Mouse (Mus musculus) liver, embryonic 16.5 days (tissue): ENCODE results near the gene Serpinb13. TPM values are rescaled to one million over a fixed set of nuclear protein-coding genes. Genes with fewer than 3 reads are reported as not detected.
"Not testable (repeated sequence)": the region's sequence is repeated elsewhere in the genome, so short reads cannot be mapped to it uniquely, and the experiment has no call there.

Source experiments
- ATAC-seq: fragments of 200-750 bp; cut with Nextera tagmentation; 2 replicates; pipeline ENCODE4 v1.8.0; 2017; ENCODE audit warnings: low read depth, mild to moderate bottlenecking, moderate number of reproducible peaks, moderate library complexity
- H3K27ac ChIP-seq: fragments of 300-500 bp; sonication (generic); 2 replicates; pipeline ENCODE4 v1.5.1; 2014; ENCODE audit warnings: mild to moderate bottlenecking, low read length
- H3K27me3 ChIP-seq: fragments of 300-500 bp; sonication (generic); 2 replicates; pipeline ENCODE4 v1.6.1; 2014; ENCODE audit warnings: low read depth, low read length, mixed read lengths; ENCODE audit not compliant: control insufficient read depth, insufficient read depth
- H3K36me3 ChIP-seq: fragments of 300-500 bp; sonication (generic); 2 replicates; pipeline ENCODE4 v1.6.1; 2014; ENCODE audit warnings: mild to moderate bottlenecking; ENCODE audit not compliant: control insufficient read depth, insufficient read depth
- H3K4me1 ChIP-seq: fragments of 300-500 bp; sonication (generic); 2 replicates; pipeline ENCODE4 v1.6.1; 2014; ENCODE audit warnings: low read depth, low read length, mixed read lengths; ENCODE audit not compliant: control insufficient read depth
- H3K4me2 ChIP-seq: fragments of 300-500 bp; sonication (generic); 2 replicates; pipeline ENCODE4 v1.6.1; 2014; ENCODE audit warnings: low read depth, low read length, mixed read lengths
- H3K4me3 ChIP-seq: fragments of 300-500 bp; sonication (generic); 2 replicates; pipeline ENCODE4 v1.5.1; 2014; ENCODE audit warnings: low read depth, mild to moderate bottlenecking, low read length
- H3K9ac ChIP-seq: fragments of 300-500 bp; sonication (generic); 2 replicates; pipeline ENCODE4 v1.6.1; 2014; ENCODE audit warnings: low read depth, low read length
- H3K9me3 ChIP-seq: fragments of 300-500 bp; sonication (generic); replicated peaks from 2 replicates; pipeline ENCODE4 v1.6.1; 2016; ENCODE audit warnings: low read length; ENCODE audit not compliant: control insufficient read depth
- WGBS: fragments of 180-500 bp; shearing (Covaris S2); extraction: QIAGEN DNeasy Blood & Tissue Kit; methylation state at CpG from one replicate; pipeline ENCODE4 v1.1.7; 2014; ENCODE audit not compliant: insufficient replicate concordance; 5-methylcytosine and 5-hydroxymethylcytosine counted together
- polyA plus RNA-seq: library from polyadenylated mRNA; unstranded; fragments of >200 nt; fragmentation: Nextera tagmentation; extraction: Ambion mirVana; gene quantifications from 2 replicates; pipeline ENCODE4 v1.2.1, GENCODE M21; 2015

The Serpinb13 gene
- polyA plus RNA-seq, 1 experiment from 2014 or later = not detected

DNA sequence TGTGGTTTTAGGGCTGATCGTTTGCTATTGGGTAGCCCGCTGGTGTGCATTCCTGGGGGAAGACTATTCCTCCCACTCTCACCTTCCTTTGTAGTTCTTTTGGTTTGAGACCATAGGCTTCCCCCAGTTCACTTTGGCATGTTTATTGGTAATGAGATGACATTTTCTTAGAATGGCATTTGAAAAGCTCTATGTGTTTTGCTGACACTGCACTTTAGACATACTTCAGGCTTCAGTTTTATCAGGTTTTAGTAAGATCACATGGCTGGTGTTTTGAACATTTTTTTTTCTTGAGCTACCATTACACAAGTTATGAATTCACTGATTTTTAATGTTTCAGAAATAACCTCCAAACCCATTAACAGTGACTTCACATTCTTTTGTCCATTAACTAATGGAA is 21.0 kb downstream of the Serpinb13 start:
- no peaks in the 10 kb centered on the region for H3K9me3 ChIP-seq
- no peaks in the 10 kb centered on the region for H3K4me1 ChIP-seq
- H3K27me3 ChIP-seq = no peaks in the 10 kb centered on the region
- no peak overlapping the region for H3K9ac ChIP-seq
- H3K4me2 ChIP-seq = no peak overlapping the region
- WGBS = 76% methylated on average over 2 of the region's 2 CpGs
- ATAC-seq = no peak
- no peak overlapping the region for H3K4me3 ChIP-seq
- no peak overlapping the region for H3K27ac ChIP-seq
- no peaks in the 10 kb centered on the region for H3K36me3 ChIP-seq

DNA sequence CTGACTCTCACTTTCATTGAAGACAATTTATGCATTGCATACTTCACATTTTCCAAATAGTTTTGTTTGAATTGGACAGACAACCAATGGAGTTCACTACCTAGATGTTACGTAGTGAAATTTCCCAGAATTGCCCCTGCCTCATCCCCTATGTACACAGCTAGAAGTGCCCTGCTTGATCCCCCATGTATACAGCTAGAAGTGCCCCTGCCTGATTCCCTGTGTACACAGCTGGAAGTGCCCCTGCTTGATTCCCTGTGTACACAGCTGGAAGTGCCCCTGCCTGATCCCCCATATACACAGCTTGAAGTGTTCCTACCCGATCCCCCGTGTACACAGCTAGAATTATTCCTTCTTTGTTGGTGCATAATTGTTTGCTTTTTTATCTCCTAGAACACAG is 25.5 kb downstream of the Serpinb13 start:
- ATAC-seq = no peak
- Histone ChIP-seq H3K4me3 (no peak overlapping the region), H3K27ac (no peak overlapping the region), H3K9me3 (no peaks in the 10 kb centered on the region), H3K27me3 (no peaks in the 10 kb centered on the region), H3K4me1 (no peaks in the 10 kb centered on the region), H3K36me3 (no peaks in the 10 kb centered on the region), H3K4me2 (no peak overlapping the region), H3K9ac (no peak overlapping the region)
- WGBS = 67% methylated on average over 3 of the region's 3 CpGs

GRCm38 (mm10) chr1:107014530-107014929 is 33.7 kb downstream of the Serpinb13 start:
- Histone ChIP-seq H3K36me3 (no peaks in the 10 kb centered on the region), H3K9ac (no peak overlapping the region), H3K4me2 (no peak overlapping the region), H3K27ac (no peak overlapping the region), H3K4me1 (no peaks in the 10 kb centered on the region), H3K27me3 (no peaks in the 10 kb centered on the region), H3K9me3 (no peaks in the 10 kb centered on the region), H3K4me3 (no peak overlapping the region)
- 45% methylated on average over 2 of the region's 2 CpGs for WGBS
- ATAC-seq = no peak

DNA sequence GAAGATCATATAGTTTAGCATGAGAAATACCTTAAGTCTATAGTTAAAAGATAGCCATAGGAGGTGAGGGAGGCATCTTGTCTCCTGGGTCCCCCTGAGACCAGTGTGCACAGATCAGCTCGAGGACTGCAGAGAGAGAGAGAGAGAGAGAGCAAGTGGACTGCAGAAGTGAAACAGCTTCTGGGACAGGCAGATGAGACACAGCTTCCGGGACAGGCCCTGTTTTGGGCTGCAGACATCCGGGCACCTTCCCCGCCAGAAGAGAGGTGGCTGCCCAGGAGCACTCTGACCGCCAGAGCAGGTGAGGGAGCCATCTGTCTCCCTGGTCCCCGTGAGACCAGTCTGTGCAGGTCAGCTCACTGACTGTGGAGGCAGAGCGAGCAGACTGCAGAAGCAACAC is 34.4 kb downstream of the Serpinb13 start:
- Histone ChIP-seq H3K9me3 (no peaks in the 10 kb centered on the region), H3K27me3 (no peaks in the 10 kb centered on the region), H3K4me1 (no peaks in the 10 kb centered on the region), H3K4me3 (no peak overlapping the region), H3K27ac (no peak overlapping the region), H3K4me2 (no peak overlapping the region), H3K36me3 (no peaks in the 10 kb centered on the region), H3K9ac (no peak overlapping the region)
- WGBS = 56% methylated on average over 7 of the region's 7 CpGs
- no peak for ATAC-seq

DNA sequence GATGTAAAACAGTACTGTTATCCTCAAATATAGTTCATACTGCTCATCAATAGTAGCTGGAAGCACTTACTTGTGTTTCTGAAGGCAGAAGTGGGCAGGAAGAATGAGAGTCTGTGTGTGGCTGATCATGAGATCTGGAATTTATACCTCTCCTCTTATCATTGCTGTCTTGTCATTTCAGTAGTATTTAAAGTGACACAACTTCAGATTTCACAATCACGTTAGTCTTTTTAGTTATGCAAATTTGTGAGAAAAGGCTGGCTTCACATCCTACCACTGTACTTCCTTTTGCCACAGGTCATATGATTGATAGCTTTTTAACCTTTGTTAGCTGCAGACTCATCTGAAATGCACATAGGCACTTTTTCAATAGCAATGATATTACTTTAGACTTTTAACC is 45.1 kb downstream of the Serpinb13 start:
- Histone ChIP-seq H3K4me3 (no peak overlapping the region), H3K9me3 (no peaks in the 10 kb centered on the region), H3K36me3 (no peaks in the 10 kb centered on the region), H3K27me3 (no peaks in the 10 kb centered on the region), H3K4me1 (no peaks in the 10 kb centered on the region), H3K4me2 (no peak overlapping the region), H3K27ac (no peak overlapping the region), H3K9ac (no peak overlapping the region)
- 20% methylated on average over 1 of the region's 1 CpGs for WGBS
- no peak for ATAC-seq

DNA sequence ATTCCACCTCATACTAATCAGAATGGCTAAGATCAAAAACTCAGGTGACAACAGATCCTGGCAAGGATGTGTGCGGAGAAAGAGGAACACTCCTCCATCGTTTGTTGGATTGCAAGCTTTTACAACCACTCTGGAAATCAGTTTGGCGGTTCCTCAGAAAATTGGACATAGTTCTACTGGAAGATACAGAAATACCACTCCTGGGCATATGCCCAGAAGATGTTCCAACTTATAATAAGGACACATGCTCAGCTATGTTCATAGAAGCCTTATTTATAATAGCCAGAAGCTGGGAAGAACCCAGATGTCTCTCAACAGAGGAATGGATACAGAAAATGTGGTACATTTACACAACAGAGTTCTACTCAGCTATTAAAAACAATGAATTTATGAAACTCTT is 53.5 kb downstream of the Serpinb13 start:
- H3K27ac ChIP-seq, H3K27me3 ChIP-seq, H3K4me2 ChIP-seq, H3K4me3 ChIP-seq, H3K4me1 ChIP-seq, ATAC-seq, H3K36me3 ChIP-seq, H3K9ac ChIP-seq, H3K9me3 ChIP-seq: not testable (repeated sequence)
- WGBS = 55% methylated on average over 3 of the region's 3 CpGs

Other genes starting within 250 kb of the Serpinb13 start
- 3.5 and 3.6 TPM in 2 replicates for gene Kdsr, start 221.3 kb upstream of the Serpinb13 start, polyA plus RNA-seq
- gene Vps4b, start 184.3 kb upstream of the Serpinb13 start, polyA plus RNA-seq = 22.6 and 23.3 TPM in 2 replicates
- gene Serpinb5, start 119.8 kb upstream of the Serpinb13 start, polyA plus RNA-seq = not detected in 2 replicates
- gene Serpinb12, start 46.5 kb upstream of the Serpinb13 start, polyA plus RNA-seq = 0.07 TPM in 1 of 2 replicates, not detected in the other
- gene Serpinb3a, start 71.3 kb downstream of the Serpinb13 start, polyA plus RNA-seq = not detected in 2 replicates
- not detected in 2 replicates for gene Serpinb3d, start 102.5 kb downstream of the Serpinb13 start, polyA plus RNA-seq